Comparison of ENCODE assay signal across 23 mouse cellular contexts in genomic region chr5:43860096-43860495, GRCm38 (mm10). TPM values are rescaled to one million over a fixed set of nuclear protein-coding genes. Genes with fewer than 3 reads are reported as not detected.
DNase-seq lines count a peak whose midpoint lies in the region; ATAC-seq and TF ChIP-seq lines count a peak whose summit lies in the region.
"Had no signal": no experiment of that assay in that cellular context is flagged by ENCODE, and none has a peak within 500 bp of the region (broad histone marks: within the 10 kb centered on the region; RNA-seq: fewer than 3 reads in every experiment).

No protein-coding gene starts in this region.

- DNase-seq in heart, adult 18-20 months: no peak
- peak; percentile 61 for DNase-seq in R1 (ENCODE audit: low read depth, low spot score)
- no peak for DNase-seq in cerebellum, postnatal 36 days
- no peak for DNase-seq in spleen, adult 18-20 months
- DNase-seq: adrenal gland, postnatal 14 days; cerebellum, adult 18-20 months; cerebellum, adult 9-11 months; gastrocnemius, postnatal 36 days; heart, adult 11 months; kidney, adult 18-20 months had no signal

- H3K4me3 ChIP-seq in heart, embryonic 12.5 days: no peak overlapping the region
- H3K4me3 ChIP-seq in ES-Bruce4 (ENCODE audit: low read depth, low read length): no peak overlapping the region
- no peak overlapping the region for H3K4me3 ChIP-seq in intestine, postnatal 0 days (ENCODE audit: low read depth, low read length)
- H3K4me3 ChIP-seq in forebrain, embryonic 16.5 days (replicated peaks; ENCODE audit: low read length): no peak overlapping the region
- H3K4me3 ChIP-seq: embryonic facial prominence, embryonic 10.5 days; hindbrain, embryonic 15.5 days had no signal

- no peak for TF ChIP-seq CTCF in ES-Bruce4 (IDR thresholded peaks at IDR 0.05; ENCODE audit: low read depth, low read length)
- no peak for TF ChIP-seq CTCF in intestine, postnatal 0 days (IDR thresholded peaks at IDR 0.05; ENCODE audit: low read depth)

- no peak for ATAC-seq in heart, embryonic 12.5 days (ENCODE audit: insufficient number of reproducible peaks, low FRiP score)
- peak; percentile 34; the same call in 1 of the 2 replicates for ATAC-seq in intestine, postnatal 0 days
- no peak for ATAC-seq in forebrain, embryonic 16.5 days
- ATAC-seq: activated CD4-positive, CD25-positive, alpha-beta regulatory T cell, adult 4 months; forebrain, embryonic 14.5 days had no signal

- TF ChIP-seq EP300 in ES-Bruce4 (IDR thresholded peaks at IDR 0.05; ENCODE audit: insufficient read depth, low read depth, low read length): no peak

- no peaks in the 10 kb centered on the region for H3K27me3 ChIP-seq in heart, embryonic 12.5 days (replicated peaks)
- no peaks in the 10 kb centered on the region for H3K27me3 ChIP-seq in ES-Bruce4 (ENCODE audit: control insufficient read depth, insufficient read depth, low read length, poor library complexity, severe bottlenecking)
- no peaks in the 10 kb centered on the region for H3K27me3 ChIP-seq in intestine, postnatal 0 days (replicated peaks; ENCODE audit: control insufficient read depth, insufficient read depth, low read length)
- H3K27me3 ChIP-seq in forebrain, embryonic 16.5 days (replicated peaks; ENCODE audit: control insufficient read depth, insufficient read depth, low read length): no peaks in the 10 kb centered on the region
- H3K27me3 ChIP-seq: hindbrain, embryonic 15.5 days had no signal

- 69% methylated on average over 5 of the region's 5 CpGs for WGBS in heart, embryonic 12.5 days
- 45% methylated on average over 5 of the region's 5 CpGs for WGBS in intestine, postnatal 0 days
- 97% methylated on average over 5 of the region's 5 CpGs for WGBS in forebrain, embryonic 16.5 days

- peaks cover 12% of the 10 kb centered on the region for H3K9me3 ChIP-seq in heart, embryonic 12.5 days (replicated peaks)
- H3K9me3 ChIP-seq in ES-Bruce4 (replicated peaks; ENCODE audit: control insufficient read depth, insufficient read depth, low read length, poor library complexity, severe bottlenecking): peaks cover 33% of the 10 kb centered on the region
- 0 out of 2 replicates have a peak, but pooled peaks cover 3% of the 10 kb centered on the region for H3K9me3 ChIP-seq in intestine, postnatal 0 days (ENCODE audit: control insufficient read depth)
- no peaks in the 10 kb centered on the region for H3K9me3 ChIP-seq in forebrain, embryonic 16.5 days (ENCODE audit: control insufficient read depth, low read length)
- H3K9me3 ChIP-seq: embryonic facial prominence, embryonic 10.5 days; hindbrain, embryonic 15.5 days had no signal

- peak overlapping the region; percentile 33; the same call in 1 of the 2 replicates for H3K4me2 ChIP-seq in heart, embryonic 12.5 days
- peak overlapping the region; percentile 37 for H3K4me2 ChIP-seq in intestine, postnatal 0 days (replicated peaks; ENCODE audit: low read depth)
- no peak overlapping the region for H3K4me2 ChIP-seq in forebrain, embryonic 16.5 days (ENCODE audit: low read length)
- H3K4me2 ChIP-seq: hindbrain, embryonic 15.5 days had no signal

- no peaks in the 10 kb centered on the region for H3K36me3 ChIP-seq in heart, embryonic 12.5 days
- no peaks in the 10 kb centered on the region for H3K36me3 ChIP-seq in ES-Bruce4 (ENCODE audit: control insufficient read depth, insufficient read depth, low read length, poor library complexity, severe bottlenecking)
- H3K36me3 ChIP-seq in intestine, postnatal 0 days (ENCODE audit: control insufficient read depth, insufficient read depth): no peaks in the 10 kb centered on the region
- H3K36me3 ChIP-seq in forebrain, embryonic 16.5 days (ENCODE audit: control insufficient read depth, insufficient read depth): no peaks in the 10 kb centered on the region
- H3K36me3 ChIP-seq: embryonic facial prominence, embryonic 10.5 days; G1E; hindbrain, embryonic 15.5 days had no signal

- TF ChIP-seq POLR2A in ES-Bruce4 (IDR thresholded peaks at IDR 0.05; ENCODE audit: insufficient read depth, low read length): no peak

- H3K4me1 ChIP-seq in heart, embryonic 12.5 days (replicated peaks): peaks cover 19% of the 10 kb centered on the region
- H3K4me1 ChIP-seq in ES-Bruce4 (ENCODE audit: control insufficient read depth, insufficient read depth, low read length): peaks cover 4% of the 10 kb centered on the region
- H3K4me1 ChIP-seq in intestine, postnatal 0 days (replicated peaks; ENCODE audit: control insufficient read depth, insufficient read depth, low read length): peaks cover 4% of the 10 kb centered on the region; the same call in 1 of the 2 replicates
- H3K4me1 ChIP-seq in forebrain, embryonic 16.5 days (replicated peaks; ENCODE audit: control insufficient read depth, insufficient read depth, low read length): no peaks in the 10 kb centered on the region
- H3K4me1 ChIP-seq: embryonic facial prominence, embryonic 10.5 days; hindbrain, embryonic 15.5 days had no signal

- no peak overlapping the region for H3K9ac ChIP-seq in heart, embryonic 12.5 days
- H3K9ac ChIP-seq in ES-Bruce4 (ENCODE audit: low read depth, poor library complexity, severe bottlenecking): peak overlapping the region; percentile 12
- no peak overlapping the region for H3K9ac ChIP-seq in intestine, postnatal 0 days (ENCODE audit: low read depth, low read length)
- H3K9ac ChIP-seq in forebrain, embryonic 16.5 days (replicated peaks; ENCODE audit: low read depth, low read length): no peak overlapping the region
- H3K9ac ChIP-seq: hindbrain, embryonic 15.5 days had no signal

- no peak overlapping the region for H3K27ac ChIP-seq in heart, embryonic 12.5 days (ENCODE audit: poor library complexity, severe bottlenecking)
- peak overlapping the region; percentile 52 for H3K27ac ChIP-seq in ES-Bruce4 (ENCODE audit: insufficient read depth, low read length)
- H3K27ac ChIP-seq in intestine, postnatal 0 days (ENCODE audit: low read depth, low read length): peak overlapping the region; percentile 84
- H3K27ac ChIP-seq in forebrain, embryonic 16.5 days (ENCODE audit: low read length): no peak overlapping the region
- H3K27ac ChIP-seq: embryonic facial prominence, embryonic 10.5 days; hindbrain, embryonic 15.5 days had no signal

RNA-seq across cellular contexts. Expression of gene Cd38, which starts 8.3 kb away (rescaled TPM):
- 23.4 and 24.0 TPM in 2 replicates for polyA plus RNA-seq in heart, embryonic 12.5 days (2016; fragmentation: Nextera tagmentation; extraction: Ambion mirVana)
- 1 to 10 TPM; 5.8 to 6.3 TPM for total RNA-seq in heart, adult 18-20 months (2021)
- polyA plus RNA-seq in ES-Bruce4 (2011; ENCODE audit: insufficient read depth, insufficient read length, low read depth, missing spikeins): 4.9 and 6.3 TPM in 2 replicates
- polyA plus RNA-seq in intestine, postnatal 0 days (2015; fragmentation: Nextera tagmentation; extraction: Ambion mirVana): 9.5 and 10.9 TPM in 2 replicates
- 2.4 and 2.9 TPM in 2 replicates for polyA plus RNA-seq in forebrain, embryonic 16.5 days (2015; fragmentation: Nextera tagmentation; extraction: Ambion mirVana)
- polyA plus RNA-seq: G1E had no signal

RNA-seq across cellular contexts. Expression of gene Fbxl5, which starts 38.7 kb away (rescaled TPM):
- polyA plus RNA-seq in heart, embryonic 12.5 days (2016; fragmentation: Nextera tagmentation; extraction: Ambion mirVana): 48.2 and 50.0 TPM in 2 replicates
- 10 to 100 TPM; 39.0 to 42.3 TPM for total RNA-seq in heart, adult 18-20 months (2021)
- 89.0 and 98.2 TPM in 2 replicates for polyA plus RNA-seq in ES-Bruce4 (2011; ENCODE audit: insufficient read depth, insufficient read length, low read depth, missing spikeins)
- polyA plus RNA-seq in intestine, postnatal 0 days (2015; fragmentation: Nextera tagmentation; extraction: Ambion mirVana): 93.6 and 108 TPM in 2 replicates
- polyA plus RNA-seq in forebrain, embryonic 16.5 days (2015; fragmentation: Nextera tagmentation; extraction: Ambion mirVana): 81.4 and 88.2 TPM in 2 replicates

RNA-seq across cellular contexts. Expression of gene Bst1, which starts 41.4 kb away (rescaled TPM):
- polyA plus RNA-seq in heart, embryonic 12.5 days (2016; fragmentation: Nextera tagmentation; extraction: Ambion mirVana): 0.06 and 0.09 TPM in 2 replicates
- total RNA-seq in heart, adult 18-20 months (2021): 1 to 10 TPM; 1.9 to 4.2 TPM
- polyA plus RNA-seq in ES-Bruce4 (2011; ENCODE audit: insufficient read depth, insufficient read length, low read depth, missing spikeins): 2.2 and 6.2 TPM in 2 replicates
- 142 and 144 TPM in 2 replicates for polyA plus RNA-seq in intestine, postnatal 0 days (2015; fragmentation: Nextera tagmentation; extraction: Ambion mirVana)
- not detected in 2 replicates for polyA plus RNA-seq in forebrain, embryonic 16.5 days (2015; fragmentation: Nextera tagmentation; extraction: Ambion mirVana)
- total RNA-seq: gastrocnemius, adult 8-10 months had no signal
- polyA plus RNA-seq: C2C12; forebrain, embryonic 14.5 days; G1E; hindbrain, embryonic 11.5 days had no signal

RNA-seq across cellular contexts. Expression of gene Gm7879, which starts 52.8 kb away (rescaled TPM):
- polyA plus RNA-seq in heart, embryonic 12.5 days (2016; fragmentation: Nextera tagmentation; extraction: Ambion mirVana): 0.32 TPM in 1 of 2 replicates, not detected in the other
- 1 to 10 TPM; 4.6 to 7.9 TPM for total RNA-seq in heart, adult 18-20 months (2021)
- polyA plus RNA-seq in ES-Bruce4 (2011; ENCODE audit: insufficient read depth, insufficient read length, low read depth, missing spikeins): not detected in 2 replicates
- polyA plus RNA-seq in intestine, postnatal 0 days (2015; fragmentation: Nextera tagmentation; extraction: Ambion mirVana): 0.47 and 0.61 TPM in 2 replicates
- polyA plus RNA-seq in forebrain, embryonic 16.5 days (2015; fragmentation: Nextera tagmentation; extraction: Ambion mirVana): not detected in 2 replicates
- polyA plus RNA-seq: embryonic facial prominence, embryonic 14.5 days; G1E; hindbrain, embryonic 15.5 days had no signal

Comparison
In these comparisons a context has a peak if more than half of its experiments do, and no peak if none do; other contexts are left out.
1. H3K27ac ChIP-seq: peak in ES-Bruce4 (single experiment) and intestine, postnatal 0 days (single experiment); none in heart, embryonic 12.5 days (single experiment) and forebrain, embryonic 16.5 days (single experiment).
2. RNA of gene Bst1, which starts 41.4 kb away (polyA plus RNA-seq): 142 to 144 TPM in intestine, postnatal 0 days; 2.2 to 6.2 TPM in ES-Bruce4, 0.06 to 0.09 TPM in heart, embryonic 12.5 days and not detected in forebrain, embryonic 16.5 days; every median in the first group is over 10 times any median in the second.